Mouse (Mus musculus): Measurements from ENCODE around the gene Osgepl1.
"Not testable (repeated sequence)": the region's sequence is repeated elsewhere in the genome, so short reads cannot be mapped to it uniquely, and the experiment has no call there.

Osgepl1 gene

DNA sequence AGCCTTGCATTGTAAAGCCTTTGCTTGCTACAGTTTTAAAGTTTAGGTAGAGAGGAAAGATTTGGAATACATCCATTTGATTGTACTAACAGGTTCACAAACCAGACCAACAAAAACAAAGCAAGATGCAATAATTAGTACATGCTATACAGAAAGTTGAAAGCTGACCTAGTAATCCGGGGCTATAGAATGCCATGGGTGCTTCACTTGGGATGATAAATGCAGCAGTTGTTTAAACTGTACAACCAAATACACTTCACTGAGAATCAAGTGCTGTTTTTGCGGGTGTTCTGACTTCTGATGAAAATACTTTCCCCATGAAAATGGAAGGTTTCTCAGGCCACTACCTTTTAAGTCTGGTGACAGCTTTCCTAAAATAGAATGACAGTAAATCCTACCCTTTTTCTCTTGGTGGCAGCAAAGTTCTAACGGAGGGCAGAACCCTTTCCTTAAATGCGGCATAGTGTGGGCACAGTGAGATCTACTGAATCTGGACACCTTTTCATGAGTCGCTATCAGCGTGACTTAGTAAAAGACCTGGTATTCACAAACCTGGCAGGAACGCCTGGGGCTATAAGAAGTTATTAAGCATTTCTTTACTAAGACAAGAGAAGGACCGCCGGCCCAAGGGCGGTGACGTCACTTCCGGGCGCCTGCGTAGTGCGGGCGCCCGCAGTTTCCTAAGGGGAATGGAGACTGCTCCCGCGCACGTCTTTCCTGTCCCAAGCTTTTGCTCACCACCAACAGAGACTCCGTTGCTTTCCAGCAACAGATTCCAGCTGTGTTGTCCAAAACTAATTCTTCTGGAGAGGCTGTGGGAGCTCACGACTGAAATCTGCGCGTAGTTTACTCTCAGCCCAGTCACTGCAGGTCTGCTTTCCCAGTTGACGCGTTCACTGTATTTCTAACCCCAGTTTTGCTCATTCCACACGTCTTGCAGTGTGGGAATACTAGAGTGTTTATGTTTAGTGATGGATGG, at the start of gene Osgepl1:
Osgepl1 (plus strand) TSS at position 636 of the 979 bp plus-strand sequence.
- DNase-seq: peak; percentile 81

DNA sequence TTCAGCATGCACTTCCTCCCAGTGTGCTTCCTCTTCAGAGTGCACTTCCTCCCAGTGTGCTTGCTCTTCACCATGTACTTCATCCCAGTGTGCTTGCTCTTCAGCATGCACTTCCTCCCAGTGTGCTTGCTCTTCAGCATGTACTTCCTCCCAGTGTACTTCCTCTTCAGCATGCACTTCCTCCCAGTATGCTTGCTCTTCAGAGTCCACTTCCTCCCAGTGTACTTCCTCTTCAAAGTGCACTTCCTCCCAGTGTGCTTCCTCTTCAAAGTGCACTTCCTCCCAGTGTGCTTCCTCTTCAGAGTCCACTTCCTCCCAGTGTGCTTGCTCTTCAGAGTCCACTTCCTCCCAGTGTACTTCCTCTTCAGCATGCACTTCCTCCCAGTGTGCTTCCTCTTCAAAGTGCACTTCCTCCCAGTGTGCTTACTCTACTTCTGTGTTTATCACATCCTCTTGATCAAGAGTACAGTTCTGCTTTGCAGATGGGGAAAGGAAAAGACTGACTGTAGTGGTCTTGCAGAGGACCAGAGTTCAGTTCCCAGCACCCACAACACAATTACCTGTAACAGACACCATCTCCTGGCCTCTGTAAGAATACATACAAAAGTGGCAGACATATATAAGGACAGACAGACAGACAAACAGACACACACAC, 48.3 kb upstream of the Osgepl1 start:
- DNase-seq: not testable (repeated sequence)

DNA sequence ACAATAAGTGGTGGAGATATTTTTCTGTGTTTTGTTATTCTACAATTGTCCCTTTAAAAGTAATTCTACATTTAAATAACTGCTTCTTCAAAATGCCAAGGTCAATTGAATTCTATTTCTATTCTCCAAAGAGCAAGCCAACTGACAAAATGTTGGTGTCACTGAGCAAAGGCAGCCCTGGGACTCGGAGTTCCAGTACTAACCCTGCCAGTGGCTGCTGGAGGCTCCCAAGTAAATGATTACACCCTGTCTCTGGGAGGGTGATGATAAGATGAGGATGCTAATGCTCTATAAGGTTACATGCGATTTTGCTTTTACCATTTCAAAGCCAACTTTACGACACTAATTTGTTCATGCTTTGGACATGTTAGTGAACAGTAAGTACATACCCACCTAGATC, 43.5 kb upstream of the Osgepl1 start:
- no peak for DNase-seq

DNA sequence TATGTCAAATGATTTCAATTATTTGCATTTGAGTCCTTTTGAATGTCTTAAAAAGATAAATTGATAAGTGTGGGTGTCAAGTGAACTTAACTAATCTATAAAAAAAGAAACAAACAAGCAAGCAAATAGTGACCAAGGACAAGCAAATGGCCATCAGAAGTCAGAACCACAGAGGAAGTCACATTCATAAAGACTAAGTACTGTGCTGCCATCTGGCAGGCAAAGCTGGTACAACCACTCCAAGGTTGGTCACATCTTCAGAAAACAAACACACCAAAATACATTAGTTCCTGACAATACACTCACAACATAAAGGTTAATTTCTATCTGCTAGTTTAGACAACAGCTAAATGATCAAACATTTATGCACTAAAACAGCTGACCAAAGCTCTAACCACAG, 40.8 kb upstream of the Osgepl1 start:
- peak; percentile 38 for DNase-seq

DNA sequence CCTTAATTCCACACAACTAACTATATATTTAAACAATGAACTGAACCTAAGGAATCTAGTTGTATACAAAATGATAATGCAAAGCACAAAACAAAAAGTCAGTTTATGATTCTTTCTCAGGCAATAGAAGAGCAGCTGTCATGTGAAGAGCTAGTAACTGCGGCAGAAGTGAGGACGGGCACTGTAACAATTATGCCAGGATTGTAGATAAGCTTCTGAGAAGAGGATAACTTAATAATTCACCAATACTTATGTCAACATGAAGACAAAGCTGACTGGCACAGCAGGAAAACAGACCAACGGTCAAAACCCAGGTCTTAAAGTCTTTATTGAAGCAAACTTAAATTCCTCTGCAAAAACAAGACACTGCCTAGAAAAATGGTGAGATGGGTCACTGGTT, 22.2 kb upstream of the Osgepl1 start:
- no peak for DNase-seq

DNA sequence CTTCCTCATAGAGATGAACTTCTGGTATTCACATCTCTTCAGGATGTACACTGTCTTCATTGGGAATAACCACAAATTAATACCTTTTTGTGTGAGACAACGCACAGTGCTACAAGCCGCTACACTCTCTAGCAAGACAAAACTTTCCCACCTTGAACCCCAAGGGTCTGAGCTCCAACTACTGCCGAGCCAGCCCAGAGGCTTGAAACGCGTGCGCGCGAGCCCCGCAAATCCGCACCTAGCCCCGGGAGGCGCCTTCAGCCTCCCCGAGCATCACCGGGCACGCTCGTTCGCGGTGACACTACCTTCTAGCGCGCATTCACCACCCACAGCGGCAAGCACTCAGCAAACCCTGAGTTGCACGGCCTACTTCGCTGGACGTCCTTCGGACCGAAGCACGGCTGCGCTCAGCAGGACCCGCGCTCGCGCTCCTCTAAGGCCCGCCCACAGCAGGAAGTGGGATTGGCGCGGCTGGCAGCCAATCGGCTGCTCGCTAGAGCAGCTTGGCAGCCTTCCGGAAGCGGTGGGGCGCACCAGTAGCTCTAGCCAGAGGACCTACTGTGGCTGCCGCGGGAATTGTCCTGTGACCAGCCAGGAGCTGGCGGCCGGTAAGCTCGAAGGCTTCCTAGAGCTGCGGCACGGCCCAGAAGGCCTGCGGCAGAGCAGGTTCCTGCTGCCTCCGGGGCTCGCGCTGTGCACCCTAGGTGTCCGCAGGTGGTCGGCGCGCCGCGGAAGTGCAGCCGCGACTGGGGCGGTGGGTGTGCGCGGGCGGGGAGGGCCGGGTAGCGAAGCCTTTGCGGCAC, 16.6 kb upstream of the Osgepl1 start, which contains the start of the genes Pms1, Ormdl1 and Gm28778:
Pms1 (minus strand) TSS at position 438 of the 803 bp plus-strand sequence.
Ormdl1 (plus strand) TSS at position 515 of the 803 bp plus-strand sequence.
Gm28778 (plus strand) TSS at position 531 of the 803 bp plus-strand sequence.
- peak; percentile 96 for DNase-seq

DNA sequence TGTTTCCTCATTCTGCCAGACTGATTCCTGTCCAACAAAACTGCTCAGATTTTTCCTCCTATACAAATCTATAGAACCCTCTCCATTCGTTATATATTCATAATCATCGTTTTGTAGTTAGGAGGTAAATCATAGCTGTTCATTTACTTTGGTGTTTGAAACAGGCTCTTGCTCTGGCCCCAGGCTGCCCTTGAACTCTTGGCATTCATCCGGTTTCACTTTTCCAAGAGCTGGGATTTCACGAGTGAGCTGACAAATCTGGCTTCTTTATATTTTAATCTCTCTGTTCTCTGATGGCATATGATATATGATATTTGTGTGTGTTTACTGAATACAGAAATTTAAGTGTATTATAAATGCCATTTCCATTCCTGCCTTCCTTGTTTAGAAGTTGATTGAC, 12.9 kb upstream of the Osgepl1 start:
- no peak for DNase-seq

DNA sequence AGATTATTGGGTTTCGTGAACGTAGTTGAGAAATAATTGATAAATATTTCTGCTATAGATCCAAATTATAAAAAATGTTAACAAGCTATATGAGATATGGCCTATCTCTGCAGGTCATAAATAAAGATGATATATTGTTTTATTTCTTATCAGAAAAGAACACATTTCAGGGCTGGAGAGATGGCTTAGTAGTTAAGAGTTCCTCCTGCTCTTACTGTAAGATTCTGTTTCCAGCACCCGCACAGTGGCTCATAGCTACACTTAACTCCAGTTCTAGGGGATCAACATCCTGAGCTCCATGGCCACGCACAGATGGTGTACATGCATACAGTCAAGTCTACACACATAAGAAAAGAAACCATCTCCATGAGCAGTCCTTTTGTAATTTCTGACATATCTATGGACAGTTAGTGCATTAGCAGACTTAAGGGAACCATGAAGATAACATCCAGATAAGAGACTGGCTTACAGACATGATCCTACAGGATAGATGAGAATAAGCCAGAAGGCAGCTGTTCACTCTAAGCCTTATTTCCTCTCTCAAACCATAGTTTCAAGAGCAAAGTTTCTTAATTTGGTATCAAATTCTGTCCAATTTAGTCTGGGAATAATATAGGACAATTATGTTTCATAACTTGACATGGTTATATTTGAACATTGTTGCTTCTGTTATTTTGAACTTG, 8.4 kb downstream of the Osgepl1 start:
- no peak for DNase-seq

DNA sequence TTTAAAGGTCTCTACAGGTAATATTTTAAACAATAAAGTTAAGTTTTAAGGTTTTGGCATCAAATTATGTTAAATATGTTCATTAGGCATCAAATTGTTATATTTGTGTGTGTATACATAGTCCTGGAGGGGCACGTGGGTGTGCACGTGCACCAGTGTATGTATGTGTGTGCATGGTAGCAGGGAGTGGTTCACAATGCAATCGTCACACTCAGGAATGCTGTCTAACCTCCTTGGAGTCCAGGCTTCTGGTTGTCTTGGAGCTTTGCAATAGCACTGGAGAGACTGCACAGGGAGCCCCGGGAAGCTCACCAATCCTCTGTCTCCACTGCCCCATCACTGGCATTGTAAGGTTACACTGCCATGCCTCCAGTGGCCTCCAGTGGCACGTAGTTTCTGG, 9.8 kb downstream of the Osgepl1 start:
- DNase-seq: no peak

DNA sequence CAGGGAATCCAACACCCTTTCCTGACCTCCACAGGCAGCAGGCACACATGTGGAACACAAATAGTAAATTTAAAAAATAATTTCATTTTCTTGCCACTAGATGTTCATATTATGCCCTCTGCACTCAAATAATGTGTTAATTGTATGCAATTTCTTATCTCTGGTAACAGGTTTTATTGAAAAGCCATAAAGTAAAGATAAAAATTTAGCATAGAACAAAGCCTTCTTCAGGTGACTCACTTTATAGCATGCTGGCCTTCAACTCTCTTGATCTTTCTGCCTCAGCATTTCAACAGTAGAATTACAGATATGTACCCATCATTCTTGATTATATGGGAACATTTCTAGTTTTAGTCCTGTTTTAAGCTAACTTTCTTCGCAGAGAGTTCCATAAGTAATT, 10.9 kb downstream of the Osgepl1 start:
- no peak for DNase-seq

DNA sequence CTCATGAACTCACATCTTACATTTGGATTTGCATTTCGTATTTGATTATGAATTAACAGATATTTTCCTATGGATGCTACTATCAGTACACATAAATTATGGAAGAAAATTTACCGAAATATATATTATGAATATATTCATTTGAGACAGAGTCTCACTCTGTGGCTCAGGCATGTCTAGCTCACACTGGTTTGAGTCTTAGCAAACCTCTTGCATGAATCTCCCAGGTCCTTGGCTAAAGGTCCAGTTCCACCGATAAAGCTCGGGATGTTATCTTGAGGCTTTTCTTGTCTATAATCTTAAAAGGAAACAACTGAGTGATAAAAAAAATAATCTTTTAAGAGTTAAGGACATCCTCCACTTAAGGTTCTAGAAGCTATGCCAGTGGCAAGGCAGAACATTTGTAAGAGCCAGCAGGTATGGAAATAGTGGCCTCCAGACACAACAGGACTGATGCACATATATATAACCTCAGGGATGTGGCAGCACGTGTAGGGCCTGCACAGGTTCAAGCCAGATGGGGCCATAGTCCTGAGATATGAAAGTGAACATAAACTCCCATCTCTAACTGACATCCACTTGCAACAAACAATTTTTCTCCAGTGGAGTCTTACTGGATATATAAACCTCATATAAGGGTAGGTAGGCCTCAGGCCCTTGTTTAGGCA, 11.5 kb downstream of the Osgepl1 start:
- DNase-seq: no peak

DNA sequence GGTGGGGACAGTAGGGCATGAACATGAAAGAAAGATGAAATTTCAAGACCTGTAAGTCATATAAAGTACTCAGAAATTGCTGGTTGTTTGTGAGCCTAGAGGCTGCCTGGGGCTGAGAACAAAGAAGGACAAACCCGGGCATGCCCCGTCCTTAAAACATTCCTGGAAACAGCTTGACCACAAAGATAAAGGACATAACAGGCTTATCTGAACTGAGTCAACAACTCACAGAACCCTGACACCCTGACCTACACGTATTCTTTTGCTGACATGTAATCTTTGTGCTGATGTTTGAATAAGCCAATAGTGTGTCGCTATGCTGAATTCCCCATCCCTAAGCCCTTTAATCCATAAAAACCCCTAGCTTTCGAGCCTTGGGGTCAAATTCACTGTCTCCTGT, 20.1 kb downstream of the Osgepl1 start:
- not testable (repeated sequence) for DNase-seq

DNA sequence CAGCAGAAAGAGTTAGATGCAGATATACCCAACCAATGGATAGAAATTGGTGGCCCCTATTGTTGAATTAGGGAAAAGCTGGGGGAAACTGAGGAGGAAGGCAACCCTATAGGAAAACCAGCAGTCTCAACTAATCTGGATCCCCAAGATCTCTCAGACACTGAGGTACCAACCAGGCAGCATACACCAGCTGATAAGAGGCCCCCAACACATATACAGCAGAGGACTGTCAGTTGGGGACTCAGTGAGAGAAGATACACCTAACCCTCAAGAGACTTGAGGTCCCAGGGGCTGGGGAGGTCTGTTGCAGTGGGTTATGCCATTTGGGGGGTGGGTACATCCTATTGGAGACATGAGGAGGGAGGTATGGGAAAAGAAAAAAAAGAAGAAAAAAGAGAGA, 22.0 kb downstream of the Osgepl1 start:
- DNase-seq: no peak

DNA sequence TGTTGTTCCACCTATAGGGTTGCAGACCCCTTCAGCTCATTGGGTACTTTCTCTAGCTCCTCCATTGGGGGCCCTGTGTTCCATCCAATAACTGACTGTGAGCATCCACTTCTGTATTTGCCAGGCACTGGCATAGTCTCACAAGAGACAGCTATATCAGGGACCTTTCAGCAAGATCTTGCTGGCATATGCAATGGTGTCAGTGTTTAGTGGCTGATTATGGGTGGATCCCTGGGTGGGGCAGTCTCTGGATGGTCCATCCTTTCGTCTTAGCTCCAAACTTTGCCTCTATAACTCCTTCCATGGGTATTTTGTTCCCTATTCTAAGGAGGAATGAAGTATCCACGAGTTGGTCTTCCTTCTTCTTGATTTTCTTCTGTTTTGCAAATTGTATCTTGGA, 24.0 kb downstream of the Osgepl1 start:
- DNase-seq: not testable (repeated sequence)

DNA sequence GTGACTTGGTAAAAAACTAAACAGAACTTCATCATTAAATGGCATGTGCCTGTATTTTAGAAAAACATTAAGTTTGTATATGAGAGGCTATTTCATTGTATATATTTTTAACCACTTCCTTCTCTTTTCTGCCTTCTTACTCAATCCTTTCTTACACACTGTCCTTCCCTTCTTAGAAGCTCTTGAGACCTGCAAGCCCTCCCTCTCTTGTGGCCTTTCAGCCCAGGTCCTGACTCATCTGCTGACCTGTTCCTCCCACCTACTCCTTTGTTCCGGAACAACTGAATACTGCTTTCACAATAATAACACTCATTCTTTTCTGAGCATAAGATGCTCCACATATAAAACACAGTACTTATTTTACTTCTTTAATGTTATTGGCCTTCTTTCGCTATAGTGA, 27.6 kb downstream of the Osgepl1 start:
- no peak for DNase-seq

DNA sequence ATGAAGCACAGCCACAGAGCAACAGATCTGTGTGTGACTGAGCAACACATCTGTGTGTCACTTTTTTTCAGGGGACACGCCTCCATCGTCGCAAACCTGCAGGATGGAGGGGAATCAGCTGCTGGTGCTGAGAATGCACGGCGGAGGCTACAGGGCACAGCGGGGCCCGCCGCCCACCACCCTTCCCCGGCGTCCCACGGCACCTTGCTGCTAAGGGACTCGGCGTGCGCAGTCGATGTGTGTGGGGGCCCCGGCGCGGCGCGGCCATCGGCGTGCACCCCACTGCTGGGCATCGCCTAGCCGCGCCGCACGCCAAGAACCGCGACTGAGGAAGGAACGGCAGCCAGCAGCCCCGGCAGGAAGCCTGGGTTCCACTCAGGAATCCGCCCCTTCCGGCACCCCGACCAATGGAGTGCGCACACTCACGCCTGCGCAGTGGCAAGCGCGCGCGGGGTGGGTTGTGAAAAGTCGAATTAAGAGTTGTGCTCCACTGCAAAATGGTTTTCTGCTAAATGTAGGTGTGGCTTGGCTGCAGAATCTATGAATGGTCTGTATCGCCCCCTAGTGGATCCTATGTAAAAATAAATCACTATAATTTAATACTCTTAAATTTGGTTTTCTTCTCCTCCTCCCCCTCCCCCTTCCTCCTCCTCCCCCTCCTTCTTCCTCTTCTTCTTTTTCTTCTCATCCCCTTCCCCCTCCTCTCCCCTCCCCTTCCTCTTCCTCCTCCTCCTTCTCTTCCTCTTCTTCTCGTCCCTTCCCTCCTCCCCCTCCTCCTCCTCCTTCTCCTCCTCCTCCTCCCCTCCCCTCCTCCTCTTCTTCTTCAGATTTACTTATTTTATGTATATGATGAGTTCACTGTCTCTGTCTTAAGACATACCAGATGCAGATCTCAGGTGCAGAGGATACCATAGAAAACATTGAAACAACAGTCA, 39.2 kb downstream of the Osgepl1 start, which contains the start of the genes Asdurf, Gm28551 and Asnsd1:
Asdurf (minus strand) TSS at position 293 of the 935 bp plus-strand sequence.
Gm28551 (minus strand) TSS at position 341 of the 935 bp plus-strand sequence.
Asnsd1 (minus strand) TSS at position 426 of the 935 bp plus-strand sequence.
- DNase-seq: peak; percentile 96

DNA sequence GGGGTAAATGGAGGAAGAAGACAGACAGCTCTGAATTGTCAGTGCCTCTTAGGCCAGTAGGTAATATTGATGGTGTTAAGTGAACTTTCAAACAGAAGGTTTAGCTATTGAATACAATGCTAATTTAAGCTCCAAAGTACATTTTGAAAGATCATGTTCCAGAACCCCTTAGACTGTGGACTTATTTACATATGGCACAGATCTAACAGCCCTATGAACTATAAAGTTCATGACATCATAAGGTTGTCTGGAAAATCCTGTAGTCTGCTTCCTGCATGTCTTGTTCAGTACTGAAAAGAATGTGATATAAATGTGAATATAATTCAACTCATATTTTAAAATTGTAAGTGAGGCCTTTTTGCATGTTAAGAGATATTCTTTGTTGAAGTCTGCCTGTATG, 45.6 kb downstream of the Osgepl1 start:
- DNase-seq: no peak

All from cerebellum, adult 11 months (tissue).